Mouse (Mus musculus) central nervous system, embryonic 11.5 days (tissue): ENCODE measurements around the gene Tnni2. TPM values are rescaled to one million over a fixed set of nuclear protein-coding genes. Genes with fewer than 3 reads are reported as not detected.

Experiments
- polyA plus RNA-seq: library from polyadenylated mRNA; depleted of rRNA; stranded (reverse); fragments of >200 nt; gene quantifications from 2 replicates; pipeline ENCODE4 v1.2.3, GENCODE M21; 2012; rRNA removed

Gene Tnni2
- polyA plus RNA-seq: 3.3 and 5.1 TPM in 2 replicates

DNA sequence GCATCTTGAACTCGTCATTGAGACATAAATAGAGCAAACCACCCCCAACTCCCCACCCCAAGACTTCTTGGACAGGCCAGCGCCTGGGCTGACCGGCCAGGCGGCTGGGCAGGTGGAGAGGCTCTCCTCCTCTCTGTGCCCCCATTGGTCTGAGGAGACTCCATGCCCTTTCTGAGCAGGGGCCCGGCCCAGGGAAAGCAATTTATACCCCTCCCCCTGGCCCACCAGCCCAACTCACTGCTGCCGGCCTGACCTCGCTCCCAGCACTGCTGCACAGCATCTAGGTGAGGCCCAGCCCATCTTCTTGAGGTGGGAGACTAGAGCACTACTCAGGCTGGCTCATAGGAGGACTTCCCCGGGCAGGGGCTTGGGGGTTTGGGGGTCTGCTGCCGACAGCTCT, at the start of gene Tnni2:
TSS of gene Tnni2 (plus strand) at position 224 of the 400 bp plus-strand sequence.

DNA sequence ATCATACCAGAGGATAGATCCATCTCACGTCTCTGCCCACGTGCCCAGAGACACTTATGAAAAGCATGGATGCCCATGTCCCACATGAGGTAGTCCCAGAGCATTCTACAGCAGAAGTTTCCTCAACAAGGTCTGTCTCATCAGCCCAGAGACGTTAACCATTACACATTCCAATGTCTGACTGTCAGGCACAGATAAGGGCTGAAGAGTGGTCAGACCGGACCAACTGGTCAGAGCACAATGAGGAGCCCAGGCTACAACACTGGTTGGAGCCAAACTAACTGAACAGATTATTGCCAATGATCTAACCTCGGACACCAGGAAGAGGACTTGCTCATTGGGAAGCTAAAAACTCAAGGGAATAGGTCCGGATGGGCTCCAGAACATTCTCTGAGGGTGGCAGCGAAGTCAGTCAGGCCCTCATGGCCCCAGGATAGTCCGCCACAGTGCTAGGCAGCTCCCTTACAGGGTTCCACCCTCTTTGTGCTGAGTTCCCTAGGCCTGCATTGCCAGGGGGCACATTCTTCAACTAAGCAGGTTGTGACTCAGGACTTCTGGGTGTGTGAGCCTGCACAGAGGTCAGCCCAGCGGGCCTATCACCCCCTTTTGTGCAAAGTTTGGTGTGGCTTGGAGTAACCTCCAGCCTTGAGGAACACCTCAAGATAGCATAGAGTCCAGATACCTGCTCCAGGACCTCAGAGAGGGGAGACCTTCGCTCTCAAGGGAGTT, 7.3 kb upstream of the Tnni2 start, which contains the start of gene Syt8:
TSS of gene Syt8 (plus strand) at position 714 of the 729 bp plus-strand sequence.

DNA sequence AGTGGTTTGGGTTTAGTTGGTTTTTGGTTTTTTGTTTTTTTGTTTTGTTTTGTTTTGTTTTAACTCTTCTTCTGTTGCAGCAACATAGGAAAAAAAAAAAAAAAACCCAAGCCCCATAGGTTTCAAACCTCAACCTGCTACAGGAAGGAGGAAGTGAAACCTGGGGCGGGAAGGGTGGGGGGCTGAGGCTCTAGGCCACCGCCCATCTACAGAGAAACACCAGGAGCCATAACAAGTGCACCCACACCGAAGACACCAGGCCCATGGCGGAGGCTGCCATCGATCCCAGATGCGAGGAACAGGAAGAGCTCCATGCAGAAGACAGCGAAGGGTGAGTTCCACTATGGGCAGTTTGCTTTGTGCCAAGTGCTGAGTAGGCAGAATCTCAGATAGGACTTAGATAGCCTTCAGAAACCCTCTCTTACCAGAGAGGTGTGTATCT, 19.0 kb downstream of the Tnni2 start, which contains the start of gene Lsp1:
TSS of gene Lsp1 (plus strand) at position 174 of the 442 bp plus-strand sequence.

Other genes with a start within 250 kb of the Tnni2 start
- gene Krtap5-3, start 240.4 kb upstream of the Tnni2 start, polyA plus RNA-seq: not detected in 2 replicates
- not detected in 2 replicates for gene Gm7579, start 229.9 kb upstream of the Tnni2 start, polyA plus RNA-seq
- gene Krtap5-5, start 211.8 kb upstream of the Tnni2 start, polyA plus RNA-seq: not detected in 2 replicates
- gene Gm40460, start 200.7 kb upstream of the Tnni2 start, polyA plus RNA-seq: not detected in 2 replicates
- gene Gm2431, start 183.5 kb upstream of the Tnni2 start, polyA plus RNA-seq: not detected in 2 replicates
- not detected in 2 replicates for gene Gm4559, start 167.4 kb upstream of the Tnni2 start, polyA plus RNA-seq
- gene Krtap5-1, start 144.7 kb upstream of the Tnni2 start, polyA plus RNA-seq: not detected in 2 replicates
- gene Krtap5-4, start 138.3 kb upstream of the Tnni2 start, polyA plus RNA-seq: not detected in 2 replicates
- gene Ifitm10, start 68.1 kb upstream of the Tnni2 start, polyA plus RNA-seq: 0.32 and 0.62 TPM in 2 replicates
- 42.8 TPM in 1 of 2 replicates, not detected in the other for gene Gm49369, start 59.1 kb upstream of the Tnni2 start, polyA plus RNA-seq
- 73.0 and 126 TPM in 2 replicates for gene Ctsd, start 53.8 kb upstream of the Tnni2 start, polyA plus RNA-seq
- gene Syt8, start 7.0 kb upstream of the Tnni2 start, polyA plus RNA-seq: 0.34 and 0.88 TPM in 2 replicates
- 20.5 and 42.6 TPM in 2 replicates for gene Lsp1, start 19.0 kb downstream of the Tnni2 start, polyA plus RNA-seq
- gene Tnnt3, start 57.0 kb downstream of the Tnni2 start, polyA plus RNA-seq: 2.6 and 6.1 TPM in 2 replicates
- gene Mrpl23, start 90.9 kb downstream of the Tnni2 start, polyA plus RNA-seq: 77.1 and 103 TPM in 2 replicates
- 502 and 1,447 TPM in 2 replicates for gene Igf2, start 225.0 kb downstream of the Tnni2 start, polyA plus RNA-seq
- 0.16 TPM in 1 of 2 replicates, not detected in the other for gene Gm49394, start 228.1 kb downstream of the Tnni2 start, polyA plus RNA-seq